8 mouse cellular contexts compared by ENCODE assay signal in the genomic region with DNA sequence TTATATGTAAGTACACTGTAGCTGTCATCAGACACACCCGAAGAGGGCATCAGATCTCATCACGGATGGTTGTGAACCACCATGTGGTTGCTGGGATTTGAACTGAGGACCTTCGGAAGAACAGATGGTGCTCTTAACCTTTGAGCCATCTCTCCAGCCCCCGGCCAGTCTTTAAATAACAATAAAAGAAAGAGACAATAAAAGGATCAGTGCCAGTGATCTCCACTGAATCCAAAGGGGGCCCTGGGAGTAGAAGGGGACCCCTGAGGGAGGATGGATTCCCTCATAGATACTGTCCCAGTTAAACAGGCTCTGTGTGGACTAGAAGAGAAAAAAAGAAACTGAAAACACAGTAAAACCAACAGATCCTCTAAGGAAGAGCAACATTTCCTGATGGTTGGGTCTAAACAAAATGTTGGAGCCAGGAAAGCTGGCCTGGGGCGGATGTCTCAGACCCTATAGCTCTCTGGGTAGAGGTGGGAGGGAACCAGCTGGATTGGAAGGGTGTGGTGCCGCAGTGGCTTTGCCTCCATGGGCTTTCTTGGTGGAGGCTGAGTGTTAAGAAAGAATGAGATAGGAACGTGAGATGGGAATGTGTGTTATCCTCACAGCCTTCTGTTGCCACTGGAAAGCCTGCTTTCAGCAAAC. TPM values are rescaled to one million over a fixed set of nuclear protein-coding genes. Genes with fewer than 3 reads are reported as not detected.
DNase-seq lines count a peak whose midpoint lies in the region; ATAC-seq and TF ChIP-seq lines count a peak whose summit lies in the region.
"Had no signal": no experiment of that assay in that cellular context is flagged by ENCODE, and none has a peak within 500 bp of the region (broad histone marks: within the 10 kb centered on the region; RNA-seq: fewer than 3 reads in every experiment).

No protein-coding gene starts in this region.

- no peak overlapping the region for H3K4me3 ChIP-seq in limb, embryonic 12.5 days (replicated peaks)
- no peak overlapping the region for H3K4me3 ChIP-seq in limb, embryonic 10.5 days
- H3K4me3 ChIP-seq in embryonic facial prominence, embryonic 11.5 days (ENCODE audit: low read depth, low read length): no peak overlapping the region
- H3K4me3 ChIP-seq in forebrain, embryonic 15.5 days: no peak overlapping the region
- H3K4me3 ChIP-seq in midbrain, embryonic 15.5 days: no peak overlapping the region
- no peak overlapping the region for H3K4me3 ChIP-seq in kidney, adult 2 months (ENCODE audit: insufficient read depth, low read depth, low read length)

- intact Hi-C loops in left cerebral cortex, postnatal 36 days (cut with DNase I): no loop called here

- ATAC-seq in limb, embryonic 12.5 days (ENCODE audit: insufficient number of reproducible peaks, insufficient read depth, low FRiP score, low TSS enrichment, low read depth): no peak
- no peak for ATAC-seq in embryonic facial prominence, embryonic 11.5 days (replicated peaks; ENCODE audit: insufficient number of reproducible peaks, low FRiP score, low TSS enrichment, low read depth)
- no peak for ATAC-seq in forebrain, embryonic 15.5 days (replicated peaks)
- no peak for ATAC-seq in midbrain, embryonic 15.5 days (replicated peaks)

- H3K4me2 ChIP-seq in limb, embryonic 12.5 days: 0 out of 2 replicates have a peak overlapping the region, but pooled peaks have one; percentile 24
- no peak overlapping the region for H3K4me2 ChIP-seq in embryonic facial prominence, embryonic 11.5 days (ENCODE audit: low read depth, low read length)
- peak overlapping the region; percentile 86; the same call in 1 of the 2 replicates for H3K4me2 ChIP-seq in forebrain, embryonic 15.5 days (replicated peaks)
- peak overlapping the region; percentile 72 for H3K4me2 ChIP-seq in midbrain, embryonic 15.5 days

- H3K9ac ChIP-seq in limb, embryonic 12.5 days (replicated peaks): no peak overlapping the region
- H3K9ac ChIP-seq in embryonic facial prominence, embryonic 11.5 days (replicated peaks; ENCODE audit: low read length): no peak overlapping the region
- H3K9ac ChIP-seq in forebrain, embryonic 15.5 days (replicated peaks): no peak overlapping the region
- H3K9ac ChIP-seq in midbrain, embryonic 15.5 days: no peak overlapping the region

- no peak for TF ChIP-seq POLR2A in kidney, adult 2 months (IDR thresholded peaks at IDR 0.05; ENCODE audit: low read depth, low read length)

- no peak for TF ChIP-seq CTCF in kidney, adult 2 months (conservative IDR thresholded peaks at IDR 0.05; ENCODE audit: insufficient read depth, insufficient read length, low read depth, low read length)

- peaks cover 8% of the 10 kb centered on the region; the same call in 1 of the 2 replicates for H3K36me3 ChIP-seq in limb, embryonic 12.5 days
- peaks cover 25% of the 10 kb centered on the region for H3K36me3 ChIP-seq in limb, embryonic 10.5 days
- H3K36me3 ChIP-seq in embryonic facial prominence, embryonic 11.5 days (replicated peaks; ENCODE audit: control insufficient read depth, insufficient read depth, low read depth, low read length): no peaks in the 10 kb centered on the region
- H3K36me3 ChIP-seq in forebrain, embryonic 15.5 days: no peaks in the 10 kb centered on the region
- H3K36me3 ChIP-seq in midbrain, embryonic 15.5 days (replicated peaks): no peaks in the 10 kb centered on the region
- no peaks in the 10 kb centered on the region for H3K36me3 ChIP-seq in kidney, adult 2 months (ENCODE audit: control insufficient read depth, insufficient read depth, low read length)

- no peak overlapping the region; the same call in 1 of the 2 replicates for H3K27ac ChIP-seq in limb, embryonic 12.5 days
- no peak overlapping the region for H3K27ac ChIP-seq in limb, embryonic 10.5 days
- 0 out of 2 replicates have a peak overlapping the region, but pooled peaks have one; percentile 4 for H3K27ac ChIP-seq in embryonic facial prominence, embryonic 11.5 days (replicated peaks; ENCODE audit: low read depth, low read length)
- peak overlapping the region; percentile 18 for H3K27ac ChIP-seq in forebrain, embryonic 15.5 days (replicated peaks)
- H3K27ac ChIP-seq in midbrain, embryonic 15.5 days: no peak overlapping the region
- no peak overlapping the region for H3K27ac ChIP-seq in kidney, adult 2 months (ENCODE audit: insufficient read depth, low read depth, low read length)
- H3K27ac ChIP-seq: macrophage had no signal

- 49% methylated on average over 7 of the region's 7 CpGs for whole genome bisulfite sequencing in limb, embryonic 12.5 days
- WGBS in limb, embryonic 10.5 days: 55% methylated on average over 7 of the region's 7 CpGs
- WGBS in embryonic facial prominence, embryonic 11.5 days: 52% methylated on average over 7 of the region's 7 CpGs
- 41% methylated on average over 7 of the region's 7 CpGs for WGBS in forebrain, embryonic 15.5 days
- WGBS in midbrain, embryonic 15.5 days: 20% methylated on average over 7 of the region's 7 CpGs
- whole genome bisulfite sequencing in kidney, adult 2 months: 45% methylated on average over 7 of the region's 7 CpGs

- peaks cover 69% of the 10 kb centered on the region for H3K4me1 ChIP-seq in limb, embryonic 12.5 days (replicated peaks)
- peaks cover 70% of the 10 kb centered on the region for H3K4me1 ChIP-seq in limb, embryonic 10.5 days
- H3K4me1 ChIP-seq in embryonic facial prominence, embryonic 11.5 days (ENCODE audit: control insufficient read depth, insufficient read depth, low read length): peaks cover 14% of the 10 kb centered on the region
- H3K4me1 ChIP-seq in forebrain, embryonic 15.5 days: peaks cover 61% of the 10 kb centered on the region
- peaks cover 63% of the 10 kb centered on the region for H3K4me1 ChIP-seq in midbrain, embryonic 15.5 days
- peaks cover 19% of the 10 kb centered on the region for H3K4me1 ChIP-seq in kidney, adult 2 months (ENCODE audit: control insufficient read depth, insufficient read depth, low read length)

- H3K27me3 ChIP-seq in limb, embryonic 12.5 days: no peaks in the 10 kb centered on the region
- no peaks in the 10 kb centered on the region for H3K27me3 ChIP-seq in limb, embryonic 10.5 days (ENCODE audit: low read depth, poor library complexity, severe bottlenecking)
- H3K27me3 ChIP-seq in embryonic facial prominence, embryonic 11.5 days (ENCODE audit: control insufficient read depth, insufficient read depth, low read length): no peaks in the 10 kb centered on the region
- H3K27me3 ChIP-seq in forebrain, embryonic 15.5 days: no peaks in the 10 kb centered on the region
- no peaks in the 10 kb centered on the region for H3K27me3 ChIP-seq in midbrain, embryonic 15.5 days (replicated peaks)
- H3K27me3 ChIP-seq in kidney, adult 2 months (replicated peaks; ENCODE audit: control insufficient read depth, insufficient read depth, low read length): no peaks in the 10 kb centered on the region

- H3K9me3 ChIP-seq in limb, embryonic 12.5 days: no peaks in the 10 kb centered on the region
- no peaks in the 10 kb centered on the region for H3K9me3 ChIP-seq in limb, embryonic 10.5 days (replicated peaks)
- no peaks in the 10 kb centered on the region for H3K9me3 ChIP-seq in embryonic facial prominence, embryonic 11.5 days (replicated peaks; ENCODE audit: control insufficient read depth, low read length)
- H3K9me3 ChIP-seq in forebrain, embryonic 15.5 days: no peaks in the 10 kb centered on the region
- no peaks in the 10 kb centered on the region for H3K9me3 ChIP-seq in midbrain, embryonic 15.5 days

- DNase-seq in limb, embryonic 10.5 days (ENCODE audit: low spot score): no peak
- no peak for DNase-seq in embryonic facial prominence, embryonic 11.5 days (ENCODE audit: low spot score)
- DNase-seq in left cerebral cortex, postnatal 36 days (ENCODE audit: low spot score in 2 of 2): no peak
- no peak for DNase-seq in kidney, adult 2 months

RNA-seq across cellular contexts. Expression of a gene that starts 4.1 kb away (rescaled TPM):
- 852 and 858 TPM in 2 replicates for polyA plus RNA-seq in limb, embryonic 12.5 days (2016; fragmentation: Nextera tagmentation; extraction: Ambion mirVana)
- 697 and 777 TPM in 2 replicates for polyA plus RNA-seq in limb, embryonic 10.5 days (2016; fragmentation: Nextera tagmentation; extraction: Ambion mirVana)
- 1,087 and 1,113 TPM in 2 replicates for polyA plus RNA-seq in embryonic facial prominence, embryonic 11.5 days (2014; fragmentation: Nextera tagmentation; extraction: Ambion mirVana)
- polyA plus RNA-seq in forebrain, embryonic 15.5 days (2015; fragmentation: Nextera tagmentation; extraction: Ambion mirVana): 645 and 663 TPM in 2 replicates
- 369 and 402 TPM in 2 replicates for polyA plus RNA-seq in midbrain, embryonic 15.5 days (2015; fragmentation: Nextera tagmentation; extraction: Ambion mirVana)
- 10 to 100 TPM; 63.0 to 67.5 TPM for total RNA-seq in left cerebral cortex, postnatal 36 days (2021)
- 253 and 268 TPM in 2 replicates for polyA plus RNA-seq in kidney, adult 2 months (2012; rRNA removed)

Comparison
In these comparisons a context has a peak if more than half of its experiments do, and no peak if none do; other contexts are left out.
1. H3K27ac ChIP-seq: peak in embryonic facial prominence, embryonic 11.5 days (single experiment) and forebrain, embryonic 15.5 days (single experiment); none in limb, embryonic 12.5 days (single experiment), limb, embryonic 10.5 days (single experiment), midbrain, embryonic 15.5 days (single experiment) and kidney, adult 2 months (single experiment).